Mouse (Mus musculus) splenic B cell, adult 2 months (primary cell): ENCODE results near the gene Slc16a4.
A peak's percentile ranks its signal among the peaks of the same experiment; 100 is the strongest.

ENCODE experiments used
- DNase-seq: peaks from one replicate; pipeline ENCODE4 v3.0.0-alpha.2; 2011; ENCODE audit warnings: low read depth, low spot score
- H3K27me3 ChIP-seq: 2 replicates; pipeline ENCODE4 v1.6.1; 2012; ENCODE audit warnings: mild to moderate bottlenecking, low read length, moderate library complexity, mixed read lengths; ENCODE audit not compliant: control insufficient read depth, poor library complexity, insufficient read depth, severe bottlenecking
- H3K36me3 ChIP-seq: 2 replicates; pipeline ENCODE4 v1.6.1; 2012; ENCODE audit warnings: mild to moderate bottlenecking, low read length, moderate library complexity, mixed read lengths; ENCODE audit not compliant: control insufficient read depth, poor library complexity, insufficient read depth, severe bottlenecking

Gene Slc16a4

DNA sequence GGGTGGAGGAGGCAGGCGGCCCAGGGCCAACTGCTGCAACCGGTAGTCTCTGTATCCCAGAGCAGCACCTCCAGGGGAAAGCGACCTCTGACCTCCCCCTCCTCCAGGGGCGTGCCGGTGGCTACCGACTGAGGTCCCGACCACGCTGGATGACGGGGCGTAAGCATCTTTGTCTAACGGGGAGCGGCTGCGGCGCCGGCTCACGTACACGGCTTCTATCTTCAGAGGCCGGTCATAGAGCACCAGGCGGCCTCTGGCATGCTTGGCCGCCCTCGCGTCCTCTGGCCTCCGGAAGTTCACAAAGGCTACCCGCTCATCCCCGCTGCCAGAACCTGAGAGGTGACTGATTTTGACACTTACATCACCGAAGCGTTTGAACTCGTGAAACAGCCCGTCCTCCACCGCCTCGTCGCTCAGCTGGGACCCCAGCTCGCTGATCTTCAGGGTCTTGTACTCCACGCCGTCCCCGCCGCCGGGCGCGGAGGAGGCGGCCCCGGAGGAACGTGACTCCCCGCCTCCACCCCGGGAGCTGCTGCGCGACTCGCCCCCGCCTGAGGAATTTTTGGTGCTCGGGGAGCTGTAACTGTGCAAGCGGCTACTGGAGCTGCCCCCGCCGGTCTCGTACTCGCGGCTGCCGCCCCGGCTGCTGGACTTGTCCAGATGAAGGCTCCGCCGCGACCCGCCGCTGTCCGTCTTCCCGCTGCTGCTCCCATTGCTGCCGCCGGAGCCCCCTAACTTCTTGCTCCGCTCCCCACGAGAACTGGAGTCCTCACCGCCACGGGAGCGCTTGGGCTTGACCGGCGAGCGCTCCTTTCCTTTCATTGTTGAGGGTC is 41.3 kb downstream of the Slc16a4 start:
- Histone ChIP-seq H3K27me3 (no peaks in the 10 kb centered on the region), H3K36me3 (no peaks in the 10 kb centered on the region; the same call in 1 of the 2 replicates)
- peak; percentile 48 for DNase-seq

DNA sequence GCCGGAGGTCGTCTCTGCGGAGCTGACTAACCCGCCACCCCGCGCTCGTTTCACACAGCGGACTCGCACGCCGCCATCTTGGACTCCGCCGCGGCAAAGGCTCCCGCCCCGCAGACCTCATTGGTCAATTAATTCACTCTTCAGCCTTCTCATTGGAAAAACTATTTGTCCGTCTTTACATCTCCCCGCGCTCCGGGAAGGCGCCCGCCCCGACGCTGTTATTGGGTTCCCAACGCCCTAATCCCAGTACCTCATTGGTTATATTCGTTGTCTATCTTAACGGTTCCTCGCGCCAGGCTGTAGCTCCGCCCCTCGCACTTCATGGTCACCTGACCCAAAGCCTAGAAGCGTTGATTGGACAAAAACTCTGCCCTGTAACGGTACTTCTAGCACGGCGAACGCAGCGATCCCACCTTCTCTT is 41.9 kb downstream of the Slc16a4 start:
- peak; percentile 99 for DNase-seq

DNA sequence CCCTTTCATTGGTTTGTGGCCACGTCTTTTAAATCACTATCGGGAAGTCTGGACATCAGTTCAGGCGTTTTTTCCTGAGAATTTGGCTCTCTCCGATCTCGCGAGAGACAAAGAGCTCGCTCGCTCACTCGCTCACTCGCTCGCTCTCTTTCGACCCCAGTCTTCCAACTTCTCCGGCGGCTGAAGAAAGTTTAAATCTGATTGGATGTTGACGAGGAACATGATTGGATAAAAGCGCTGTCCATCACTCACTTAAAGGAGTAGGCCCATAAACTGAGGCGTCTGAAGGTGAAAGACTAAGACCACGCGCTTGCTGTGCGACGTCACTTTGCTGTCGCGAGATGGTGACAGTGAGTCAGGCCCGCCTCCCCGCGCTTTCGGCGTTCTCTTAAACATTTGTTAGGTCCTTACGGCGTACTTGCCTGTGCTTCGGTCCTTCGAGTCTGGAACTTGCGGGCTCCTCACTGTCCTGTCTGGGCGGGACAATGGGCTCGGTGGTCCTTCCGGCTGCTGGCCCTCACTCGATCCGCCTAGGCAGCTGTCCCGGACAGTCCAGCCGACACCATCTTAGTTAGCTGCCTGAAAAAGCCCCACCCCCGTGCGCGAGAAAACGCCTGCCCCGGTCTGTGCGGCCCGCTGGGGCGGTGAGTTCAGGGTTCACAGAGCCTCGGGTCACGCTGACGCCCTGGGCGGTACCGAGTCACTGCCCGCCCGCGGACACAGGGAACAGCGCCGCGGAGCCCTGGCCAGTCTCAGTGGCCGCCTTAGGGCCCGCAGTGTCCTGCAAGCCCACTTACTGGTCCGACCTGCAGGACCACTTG is 42.6 kb downstream of the Slc16a4 start, which contains the start of gene Rbm15:
TSS of gene Rbm15 (minus strand) at position 293 of the 821 bp plus-strand sequence.
- Histone ChIP-seq H3K36me3 (no peaks in the 10 kb centered on the region; the same call in 1 of the 2 replicates), H3K27me3 (no peaks in the 10 kb centered on the region)
- peak; percentile 100 for DNase-seq

More for the DNA sequence above, 41.9 kb downstream of the Slc16a4 start:
- H3K27me3 ChIP-seq, result no peaks in the 10 kb centered on the region
- H3K36me3 ChIP-seq, result no peaks in the 10 kb centered on the region; the same call in 1 of the 2 replicates

DNA sequence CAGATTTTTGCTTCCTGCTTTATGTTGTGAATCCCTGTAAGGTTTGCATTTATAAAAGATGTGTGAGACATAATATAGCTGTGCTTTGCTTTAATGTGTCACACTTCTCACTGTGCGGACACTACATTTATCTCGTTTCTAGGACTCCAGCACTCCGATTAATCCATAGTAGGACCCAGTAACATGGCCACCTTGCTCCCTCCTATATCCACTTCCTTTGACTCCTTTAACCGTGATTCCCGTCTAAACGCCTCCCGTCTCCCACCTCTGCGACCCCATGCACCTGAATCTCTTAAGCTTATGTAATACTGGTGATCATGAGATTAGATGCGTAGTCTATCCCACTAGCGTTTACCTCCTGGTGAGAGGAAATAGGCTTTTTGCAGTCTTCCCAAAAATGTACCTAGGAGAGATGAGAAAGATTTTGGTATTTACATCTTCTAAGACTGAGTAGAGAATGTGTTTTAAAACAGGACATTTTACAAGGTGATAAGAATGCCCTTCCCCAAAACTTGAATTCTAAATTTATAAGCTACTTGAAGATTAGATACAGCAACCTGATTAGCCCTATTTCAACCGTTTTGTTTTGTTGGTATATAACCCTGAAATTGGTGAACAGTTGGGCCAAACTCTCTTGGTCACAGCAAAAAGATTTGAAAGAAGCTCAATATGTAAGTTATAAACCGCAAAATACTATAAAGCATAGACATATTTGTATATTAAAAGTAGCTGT is 43.3 kb downstream of the Slc16a4 start:
- DNase-seq, result no peak

GRCm38 (mm10) chr3:107343971-107344370 is 52.9 kb downstream of the Slc16a4 start:
- DNase-seq, result no peak
- Histone ChIP-seq H3K36me3 (no peaks in the 10 kb centered on the region), H3K27me3 (no peaks in the 10 kb centered on the region)

More for the DNA sequence above, 43.3 kb downstream of the Slc16a4 start:
- Histone ChIP-seq H3K36me3 (no peaks in the 10 kb centered on the region; the same call in 1 of the 2 replicates), H3K27me3 (no peaks in the 10 kb centered on the region)

GRCm38 (mm10) chr3:107345033-107345725 is 54.1 kb downstream of the Slc16a4 start:
- no peak for DNase-seq
- no peaks in the 10 kb centered on the region for H3K36me3 ChIP-seq
- no peaks in the 10 kb centered on the region for H3K27me3 ChIP-seq

- H3K27me3 ChIP-seq, result no peaks in the 10 kb centered on the region
- DNase-seq, result no peak
- H3K36me3 ChIP-seq, result no peaks in the 10 kb centered on the region
Measured at GRCm38 (mm10) chr3:107349006-107349405, 58.0 kb downstream of the Slc16a4 start.

- no peak for DNase-seq
- no peaks in the 10 kb centered on the region for H3K27me3 ChIP-seq
- no peaks in the 10 kb centered on the region for H3K36me3 ChIP-seq
Measured at GRCm38 (mm10) chr3:107351706-107352105, 60.7 kb downstream of the Slc16a4 start.

GRCm38 (mm10) chr3:107355618-107356260 is 64.7 kb downstream of the Slc16a4 start:
- DNase-seq, result no peak
- no peaks in the 10 kb centered on the region for H3K27me3 ChIP-seq
- no peaks in the 10 kb centered on the region for H3K36me3 ChIP-seq

GRCm38 (mm10) chr3:107356964-107357441 is 66.0 kb downstream of the Slc16a4 start:
- Histone ChIP-seq H3K36me3 (no peaks in the 10 kb centered on the region), H3K27me3 (no peaks in the 10 kb centered on the region)
- peak; percentile 69 for DNase-seq

DNA sequence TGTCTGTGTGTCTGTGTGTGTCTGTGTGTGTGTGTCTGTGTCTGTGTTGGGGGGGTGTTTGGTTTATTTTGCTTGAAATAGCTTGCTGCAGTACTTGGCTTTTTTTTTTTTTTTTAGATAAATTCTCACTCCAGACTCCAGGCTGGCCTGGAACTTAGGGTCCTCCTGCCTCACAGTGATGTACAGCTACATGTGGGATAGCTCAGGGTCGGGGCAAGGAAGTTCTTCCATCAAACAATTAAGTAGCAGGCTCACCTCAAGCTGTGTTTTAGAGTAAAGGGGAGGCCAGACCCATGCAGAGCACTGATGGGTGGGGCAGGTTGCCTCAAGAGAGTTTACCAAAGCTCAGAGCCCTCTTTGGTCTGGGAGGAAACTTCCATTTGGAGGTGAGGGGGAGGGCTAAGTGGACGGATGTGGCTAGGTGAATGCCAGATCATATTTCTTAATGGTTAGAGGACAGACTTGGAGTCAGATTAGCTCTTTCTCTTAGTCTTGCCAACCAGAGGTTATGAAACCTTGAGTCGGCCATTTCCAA is 66.7 kb downstream of the Slc16a4 start:
- H3K27me3 ChIP-seq, result no peaks in the 10 kb centered on the region
- H3K36me3 ChIP-seq, result no peaks in the 10 kb centered on the region
- no peak for DNase-seq

DNA sequence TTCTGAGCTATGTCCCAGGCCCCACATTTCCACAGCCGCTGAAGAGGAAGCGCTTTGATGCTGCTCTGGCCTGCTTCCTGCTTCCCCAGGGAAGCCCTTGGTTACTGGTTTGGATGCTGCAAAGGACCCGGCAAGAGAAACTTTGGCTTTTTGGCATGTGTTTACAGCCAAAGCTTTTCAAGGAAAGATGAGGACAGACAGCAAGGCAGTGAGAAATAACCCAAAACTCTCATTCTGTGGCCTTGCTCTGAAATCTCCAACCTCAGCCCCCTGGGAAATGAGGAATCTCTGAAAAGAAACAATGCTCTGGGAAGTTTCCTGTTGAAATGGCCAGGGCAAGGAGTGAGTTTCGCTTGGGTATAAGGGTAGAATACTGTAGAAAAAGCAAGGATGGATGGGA is 69.3 kb downstream of the Slc16a4 start:
- Histone ChIP-seq H3K36me3 (no peaks in the 10 kb centered on the region), H3K27me3 (no peaks in the 10 kb centered on the region)
- DNase-seq, result no peak
